Comparison of ENCODE assay signal across 23 mouse cellular contexts in the genomic region with DNA sequence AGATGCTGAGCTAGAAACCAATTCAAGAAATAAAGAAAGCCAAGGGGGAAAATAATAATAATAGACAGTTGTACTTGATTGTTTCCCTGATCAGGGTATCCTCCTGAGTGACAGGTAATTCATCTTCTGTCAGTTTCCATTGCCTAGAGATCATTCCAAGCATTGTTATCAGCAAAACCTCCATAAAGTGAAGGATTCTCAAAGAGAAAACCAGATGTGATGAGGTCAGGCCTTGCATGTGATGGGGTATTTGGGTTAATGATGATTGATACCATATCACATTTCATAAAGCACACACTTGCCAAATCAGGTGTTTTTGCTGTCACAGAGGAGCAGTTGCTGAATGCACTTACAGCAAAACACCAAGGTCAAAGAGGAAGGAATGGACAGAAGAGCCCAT.
"Had no signal": no experiment of that assay in that cellular context is flagged by ENCODE, and none has a peak within 500 bp of the region (broad histone marks: within the 10 kb centered on the region; RNA-seq: fewer than 3 reads in every experiment).

No protein-coding gene starts in this region.

- H3K4me3 ChIP-seq: gastrocnemius, adult 2 months; heart, embryonic 10.5 days; heart, embryonic 12.5 days; intestine, embryonic 15.5 days; left cerebral cortex, adult 2 months; limb, embryonic 13.5 days; limb, embryonic 15.5 days; liver, embryonic 12.5 days had no signal

- H3K27me3 ChIP-seq: heart, embryonic 12.5 days; intestine, embryonic 15.5 days; limb, embryonic 15.5 days; liver, embryonic 12.5 days had no signal

- DNase-seq: gastrocnemius, adult 2 months; gastrocnemius, postnatal 10 days; gastrocnemius, postnatal 25 days; heart, adult 18-20 months; heart, postnatal 10 days; heart, postnatal 4 days; kidney, adult 18-20 months; kidney, adult 8-10 months; kidney, postnatal 10 days; kidney, postnatal 25 days; kidney, postnatal 4 days; left cerebral cortex, postnatal 4 days had no signal

- H3K4me2 ChIP-seq: heart, embryonic 12.5 days; hindbrain, embryonic 14.5 days; intestine, embryonic 15.5 days; limb, embryonic 13.5 days; limb, embryonic 15.5 days; liver, embryonic 12.5 days had no signal

- H3K9me3 ChIP-seq: heart, embryonic 10.5 days; intestine, embryonic 15.5 days; limb, embryonic 13.5 days; limb, embryonic 15.5 days; liver, embryonic 12.5 days had no signal

- H3K27ac ChIP-seq: gastrocnemius, adult 2 months; heart, embryonic 10.5 days; hindbrain, embryonic 14.5 days; intestine, embryonic 15.5 days; left cerebral cortex, adult 2 months; limb, embryonic 13.5 days; limb, embryonic 15.5 days; liver, embryonic 12.5 days; liver, embryonic 14.5 days had no signal

- H3K4me1 ChIP-seq: heart, embryonic 10.5 days; heart, embryonic 12.5 days; intestine, embryonic 15.5 days; limb, embryonic 13.5 days; limb, embryonic 15.5 days; liver, embryonic 12.5 days had no signal

- H3K36me3 ChIP-seq: heart, embryonic 10.5 days; heart, embryonic 12.5 days; intestine, embryonic 15.5 days; limb, embryonic 13.5 days; limb, embryonic 15.5 days; liver, embryonic 12.5 days had no signal

- ATAC-seq: inflammation-experienced regulatory T-cells, adult 6 months; intestine, embryonic 15.5 days; intestine, postnatal 0 days; liver, embryonic 12.5 days had no signal

- H3K9ac ChIP-seq: heart, embryonic 12.5 days; hindbrain, embryonic 14.5 days; intestine, embryonic 15.5 days; limb, embryonic 13.5 days; limb, embryonic 15.5 days; liver, embryonic 12.5 days; liver, embryonic 14.5 days had no signal
